Comparison of ENCODE assay signal across 11 mouse cellular contexts in the genomic region with DNA sequence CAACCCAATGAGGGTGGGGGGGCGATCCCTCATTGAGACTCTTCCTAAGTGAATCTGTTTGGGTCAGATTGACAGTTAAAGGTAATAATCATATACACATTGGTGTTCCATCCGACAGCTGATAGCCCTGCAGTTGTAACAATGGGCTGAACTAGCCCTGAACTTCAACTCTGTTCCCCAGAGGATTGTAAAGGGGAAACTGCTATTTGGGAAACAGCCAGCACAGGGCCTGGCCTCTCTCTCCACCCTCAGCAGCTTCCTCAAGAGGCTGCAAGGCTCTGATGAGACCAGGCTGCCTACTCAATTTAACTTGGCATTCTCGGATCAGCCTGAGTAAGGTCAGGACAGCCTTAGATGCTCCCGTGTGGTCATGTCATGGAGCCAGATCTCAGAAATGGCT.
A peak's percentile ranks its signal among the peaks of the same experiment; 100 is the strongest.
DNase-seq lines count a peak whose midpoint lies in the region; ATAC-seq and TF ChIP-seq lines count a peak whose summit lies in the region.
"Had no signal": no experiment of that assay in that cellular context is flagged by ENCODE, and none has a peak within 500 bp of the region (broad histone marks: within the 10 kb centered on the region; RNA-seq: fewer than 3 reads in every experiment).

No protein-coding gene starts in this region.

- TF ChIP-seq EP300 in heart, postnatal 0 days (IDR thresholded peaks at IDR 0.05; ENCODE audit: low read depth), result no peak

- ATAC-seq in embryonic facial prominence, embryonic 13.5 days (ENCODE audit: insufficient number of reproducible peaks, insufficient read depth, low FRiP score, low TSS enrichment, low read depth), result no peak
- peak; percentile 61 for ATAC-seq in heart, postnatal 0 days (ENCODE audit: insufficient read depth, low read depth)
- ATAC-seq in kidney, postnatal 0 days (replicated peaks; ENCODE audit: low FRiP score, low read depth), result no peak
- ATAC-seq in forebrain, embryonic 16.5 days, result no peak
- ATAC-seq: liver, postnatal 0 days had no signal

- no peak for DNase-seq in embryonic facial prominence, embryonic 10.5 days (ENCODE audit: low spot score)
- DNase-seq in adipocyte (ENCODE audit: low spot score), result peak; percentile 63
- peak; percentile 42 for DNase-seq in heart, postnatal 0 days (ENCODE audit: low spot score)
- peak; percentile 49 for DNase-seq in kidney, postnatal 0 days (ENCODE audit: low spot score)
- DNase-seq in cerebellum, postnatal 10 days, result no peak
- no peak for DNase-seq in right cerebral cortex, postnatal 25 days
- DNase-seq: B cell, adult 2 months; layer of hippocampus, adult 9-11 months; liver, postnatal 0 days had no signal

- no peak overlapping the region for H3K4me2 ChIP-seq in embryonic facial prominence, embryonic 13.5 days
- no peak overlapping the region for H3K4me2 ChIP-seq in heart, postnatal 0 days (ENCODE audit: low read depth, low read length)
- no peak overlapping the region for H3K4me2 ChIP-seq in kidney, postnatal 0 days (ENCODE audit: low read length)
- no peak overlapping the region for H3K4me2 ChIP-seq in forebrain, embryonic 16.5 days (ENCODE audit: low read length)

- H3K9me3 ChIP-seq in embryonic facial prominence, embryonic 13.5 days, result no peaks in the 10 kb centered on the region
- H3K9me3 ChIP-seq in embryonic facial prominence, embryonic 10.5 days, result no peaks in the 10 kb centered on the region
- no peaks in the 10 kb centered on the region for H3K9me3 ChIP-seq in heart, postnatal 0 days (replicated peaks; ENCODE audit: control insufficient read depth, low read length)
- H3K9me3 ChIP-seq in kidney, postnatal 0 days (replicated peaks; ENCODE audit: low read length), result no peaks in the 10 kb centered on the region
- no peaks in the 10 kb centered on the region for H3K9me3 ChIP-seq in forebrain, embryonic 16.5 days (ENCODE audit: control insufficient read depth, low read length)

- H3K4me3 ChIP-seq in embryonic facial prominence, embryonic 13.5 days, result no peak overlapping the region
- H3K4me3 ChIP-seq in embryonic facial prominence, embryonic 10.5 days, result no peak overlapping the region
- no peak overlapping the region for H3K4me3 ChIP-seq in heart, postnatal 0 days (ENCODE audit: low read depth, low read length)
- H3K4me3 ChIP-seq in kidney, postnatal 0 days (replicated peaks; ENCODE audit: low read depth, low read length), result no peak overlapping the region
- H3K4me3 ChIP-seq in forebrain, embryonic 16.5 days (replicated peaks; ENCODE audit: low read length), result no peak overlapping the region

- no peaks in the 10 kb centered on the region for H3K27me3 ChIP-seq in embryonic facial prominence, embryonic 13.5 days
- no peaks in the 10 kb centered on the region for H3K27me3 ChIP-seq in embryonic facial prominence, embryonic 10.5 days (replicated peaks; ENCODE audit: low read depth, poor library complexity, severe bottlenecking)
- H3K27me3 ChIP-seq in heart, postnatal 0 days (ENCODE audit: control insufficient read depth, insufficient read depth, low read length), result no peaks in the 10 kb centered on the region
- no peaks in the 10 kb centered on the region for H3K27me3 ChIP-seq in kidney, postnatal 0 days (ENCODE audit: insufficient read depth, low read length)
- no peaks in the 10 kb centered on the region for H3K27me3 ChIP-seq in forebrain, embryonic 16.5 days (replicated peaks; ENCODE audit: control insufficient read depth, insufficient read depth, low read length)

- H3K27ac ChIP-seq in embryonic facial prominence, embryonic 13.5 days, result peak overlapping the region; percentile 5; the same call in 1 of the 2 replicates
- H3K27ac ChIP-seq in embryonic facial prominence, embryonic 10.5 days (replicated peaks), result no peak overlapping the region
- H3K27ac ChIP-seq in heart, postnatal 0 days (ENCODE audit: low read depth), result no peak overlapping the region
- no peak overlapping the region; the same call in 1 of the 2 replicates for H3K27ac ChIP-seq in kidney, postnatal 0 days
- H3K27ac ChIP-seq in forebrain, embryonic 16.5 days (ENCODE audit: low read length), result no peak overlapping the region

- no peak overlapping the region for H3K9ac ChIP-seq in embryonic facial prominence, embryonic 13.5 days
- H3K9ac ChIP-seq in heart, postnatal 0 days (replicated peaks; ENCODE audit: low read depth, low read length), result no peak overlapping the region
- H3K9ac ChIP-seq in kidney, postnatal 0 days (ENCODE audit: low read depth, low read length), result no peak overlapping the region
- H3K9ac ChIP-seq in forebrain, embryonic 16.5 days (replicated peaks; ENCODE audit: low read depth, low read length), result no peak overlapping the region
- H3K9ac ChIP-seq: liver, postnatal 0 days had no signal

- no peak for TF ChIP-seq CTCF in heart, postnatal 0 days (IDR thresholded peaks at IDR 0.05; ENCODE audit: low read depth)
- no peak for TF ChIP-seq CTCF in kidney, postnatal 0 days (IDR thresholded peaks at IDR 0.05; ENCODE audit: low read depth)

- 75% methylated on average over 4 of the region's 4 CpGs for WGBS in embryonic facial prominence, embryonic 13.5 days
- 82% methylated on average over 4 of the region's 4 CpGs for WGBS in embryonic facial prominence, embryonic 10.5 days
- WGBS in heart, postnatal 0 days, result 62% methylated on average over 4 of the region's 4 CpGs
- WGBS in kidney, postnatal 0 days, result 58% methylated on average over 4 of the region's 4 CpGs
- WGBS in forebrain, embryonic 16.5 days, result 89% methylated on average over 4 of the region's 4 CpGs

- peaks cover 26% of the 10 kb centered on the region for H3K4me1 ChIP-seq in embryonic facial prominence, embryonic 13.5 days
- H3K4me1 ChIP-seq in embryonic facial prominence, embryonic 10.5 days, result peaks cover 21% of the 10 kb centered on the region
- H3K4me1 ChIP-seq in heart, postnatal 0 days (ENCODE audit: control insufficient read depth, insufficient read depth), result peaks cover 22% of the 10 kb centered on the region
- peaks cover 11% of the 10 kb centered on the region; the same call in 1 of the 2 replicates for H3K4me1 ChIP-seq in kidney, postnatal 0 days (replicated peaks; ENCODE audit: insufficient read depth, low read length)
- H3K4me1 ChIP-seq in forebrain, embryonic 16.5 days (replicated peaks; ENCODE audit: control insufficient read depth, insufficient read depth, low read length), result peaks cover 7% of the 10 kb centered on the region; the same call in 1 of the 2 replicates

- no peaks in the 10 kb centered on the region; the same call in 1 of the 2 replicates for H3K36me3 ChIP-seq in embryonic facial prominence, embryonic 13.5 days
- no peaks in the 10 kb centered on the region for H3K36me3 ChIP-seq in embryonic facial prominence, embryonic 10.5 days (replicated peaks)
- no peaks in the 10 kb centered on the region for H3K36me3 ChIP-seq in heart, postnatal 0 days (replicated peaks; ENCODE audit: control insufficient read depth, insufficient read depth, low read length)
- no peaks in the 10 kb centered on the region for H3K36me3 ChIP-seq in kidney, postnatal 0 days (ENCODE audit: insufficient read depth, low read length)
- H3K36me3 ChIP-seq in forebrain, embryonic 16.5 days (ENCODE audit: control insufficient read depth, insufficient read depth), result no peaks in the 10 kb centered on the region

Comparison
In these comparisons a context has a peak if more than half of its experiments do, and no peak if none do; other contexts are left out.
1. DNase-seq: peak in adipocyte (single experiment), heart, postnatal 0 days (single experiment) and kidney, postnatal 0 days (single experiment); none in embryonic facial prominence, embryonic 10.5 days (single experiment), cerebellum, postnatal 10 days (0 of 2) and right cerebral cortex, postnatal 25 days (single experiment).